Mouse (Mus musculus) stomach, embryonic 15.5 days (tissue): ENCODE results near the gene Ackr1. TPM values are rescaled to one million over a fixed set of nuclear protein-coding genes. Genes with fewer than 3 reads are reported as not detected.

Experiments
- ATAC-seq: fragments of 200-750 bp; cut with Nextera tagmentation; 2 replicates; pipeline ENCODE4 v1.8.0; 2017; ENCODE audit warnings: low read depth, moderate number of reproducible peaks, moderate TSS enrichment; ENCODE audit not compliant: insufficient read depth, low FRiP score
- H3K27ac ChIP-seq: fragments of 300-500 bp; sonication (generic); 2 replicates; pipeline ENCODE4 v1.5.1; 2015; ENCODE audit warnings: mild to moderate bottlenecking, inconsistent platforms
- H3K27me3 ChIP-seq: fragments of 300-500 bp; sonication (generic); replicated peaks from 2 replicates; pipeline ENCODE4 v1.6.1; 2015; ENCODE audit warnings: inconsistent platforms
- H3K36me3 ChIP-seq: fragments of 300-500 bp; sonication (generic); 2 replicates; pipeline ENCODE4 v1.6.1; 2015; ENCODE audit warnings: inconsistent platforms
- H3K4me1 ChIP-seq: fragments of 300-500 bp; sonication (generic); 2 replicates; pipeline ENCODE4 v1.6.1; 2015; ENCODE audit warnings: inconsistent platforms
- H3K4me2 ChIP-seq: fragments of 300-500 bp; sonication (generic); 2 replicates; pipeline ENCODE4 v1.6.1; 2015; ENCODE audit warnings: mild to moderate bottlenecking, inconsistent platforms
- H3K4me3 ChIP-seq: fragments of 300-500 bp; sonication (generic); replicated peaks from 2 replicates; pipeline ENCODE4 v1.5.1; 2015; ENCODE audit warnings: inconsistent platforms
- H3K9ac ChIP-seq: fragments of 300-500 bp; sonication (generic); 2 replicates; pipeline ENCODE4 v1.6.1; 2015; ENCODE audit warnings: inconsistent platforms
- H3K9me3 ChIP-seq: fragments of 300-500 bp; sonication (generic); 2 replicates; pipeline ENCODE4 v1.6.1; 2016; ENCODE audit warnings: inconsistent platforms
- WGBS: fragments of 180-500 bp; shearing (Covaris S2); methylation state at CpG from one replicate; pipeline ENCODE4 v1.1.7; 2015; 5-methylcytosine and 5-hydroxymethylcytosine counted together
- polyA plus RNA-seq: library from polyadenylated mRNA; unstranded; fragments of >200 nt; fragmentation: Nextera tagmentation; extraction: Ambion mirVana; gene quantifications from 2 replicates; pipeline ENCODE4 v1.2.1, GENCODE M21; 2015

The Ackr1 gene
- polyA plus RNA-seq, 1 experiment from 2014 or later: 7.4 TPM

DNA sequence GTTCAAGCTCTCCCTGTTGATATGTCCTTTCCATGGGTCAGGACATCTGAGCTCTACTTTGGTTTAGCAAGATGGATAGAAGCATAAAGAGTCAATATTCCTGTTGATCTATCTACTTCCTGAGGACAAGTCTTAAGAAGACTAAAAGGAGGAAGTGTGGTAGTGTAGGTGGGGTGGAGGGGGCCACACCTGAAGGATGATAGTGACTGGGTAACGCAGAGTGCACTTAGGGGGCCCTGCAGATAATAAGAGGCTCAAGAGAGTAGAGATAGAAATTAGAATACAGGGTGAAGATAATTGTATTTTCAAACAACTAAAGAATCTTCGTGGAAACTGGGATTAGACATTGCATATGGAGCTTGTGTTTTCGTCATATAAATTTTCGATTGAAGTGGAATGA is 11.6 kb upstream of the Ackr1 start:
- H3K9me3 ChIP-seq: no peaks in the 10 kb centered on the region
- H3K27ac ChIP-seq: no peak overlapping the region
- H3K4me2 ChIP-seq: no peak overlapping the region
- H3K36me3 ChIP-seq: no peaks in the 10 kb centered on the region
- ATAC-seq: no peak
- no peaks in the 10 kb centered on the region for H3K27me3 ChIP-seq
- no peak overlapping the region for H3K9ac ChIP-seq
- no peak overlapping the region for H3K4me3 ChIP-seq
- H3K4me1 ChIP-seq: no peaks in the 10 kb centered on the region
- WGBS: 81% methylated on average over 4 of the region's 4 CpGs

DNA sequence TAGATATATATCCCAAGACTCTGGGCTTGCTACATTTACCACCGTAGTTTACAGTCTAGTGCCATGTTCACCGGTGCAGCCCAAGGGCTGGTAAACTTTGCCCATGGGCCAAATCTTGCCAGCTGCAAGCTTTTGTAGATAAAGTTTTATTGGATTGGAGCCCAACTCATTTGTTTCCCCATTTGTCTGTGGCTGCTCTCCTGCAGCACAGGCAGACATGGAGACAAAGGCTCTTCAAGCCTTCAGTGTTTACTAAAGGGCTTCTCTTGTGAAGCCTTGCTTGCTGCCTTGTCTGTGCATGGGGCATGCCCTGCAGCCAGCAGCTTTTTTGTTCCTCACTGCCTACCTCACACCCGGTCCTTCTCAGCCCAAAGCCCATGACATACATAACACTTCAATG is 10.4 kb upstream of the Ackr1 start:
- Histone ChIP-seq H3K4me2 (no peak overlapping the region), H3K36me3 (no peaks in the 10 kb centered on the region), H3K27me3 (no peaks in the 10 kb centered on the region), H3K9me3 (no peaks in the 10 kb centered on the region), H3K27ac (no peak overlapping the region), H3K9ac (no peak overlapping the region), H3K4me3 (no peak overlapping the region), H3K4me1 (no peaks in the 10 kb centered on the region)
- 80% methylated on average over 3 of the region's 3 CpGs for WGBS
- no peak for ATAC-seq

DNA sequence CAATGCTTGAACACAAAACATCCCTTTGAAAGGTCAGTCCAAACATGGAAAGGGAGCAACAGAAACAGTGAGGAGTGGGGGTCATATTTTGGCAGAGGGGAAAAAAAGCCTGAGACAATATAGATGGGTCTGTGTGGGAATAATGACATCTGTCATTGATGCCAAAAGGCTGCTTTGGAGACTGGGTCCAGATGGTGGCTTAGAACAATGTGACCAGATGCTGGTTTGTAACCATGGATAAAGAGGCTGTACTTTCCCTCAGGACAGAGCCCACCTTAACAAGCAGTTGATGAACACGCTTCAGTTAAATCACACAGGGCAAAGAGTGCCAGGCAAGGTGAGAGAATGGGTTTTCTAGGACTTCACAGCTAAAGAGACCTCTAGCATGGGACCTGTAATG is 8.9 kb upstream of the Ackr1 start:
- H3K36me3 ChIP-seq: no peaks in the 10 kb centered on the region
- no peaks in the 10 kb centered on the region for H3K27me3 ChIP-seq
- H3K9ac ChIP-seq: no peak overlapping the region
- H3K9me3 ChIP-seq: no peaks in the 10 kb centered on the region
- H3K4me1 ChIP-seq: no peaks in the 10 kb centered on the region
- H3K4me3 ChIP-seq: no peak overlapping the region
- WGBS: 84% methylated on average over 1 of the region's 1 CpGs
- H3K4me2 ChIP-seq: no peak overlapping the region
- no peak overlapping the region for H3K27ac ChIP-seq
- ATAC-seq: no peak

DNA sequence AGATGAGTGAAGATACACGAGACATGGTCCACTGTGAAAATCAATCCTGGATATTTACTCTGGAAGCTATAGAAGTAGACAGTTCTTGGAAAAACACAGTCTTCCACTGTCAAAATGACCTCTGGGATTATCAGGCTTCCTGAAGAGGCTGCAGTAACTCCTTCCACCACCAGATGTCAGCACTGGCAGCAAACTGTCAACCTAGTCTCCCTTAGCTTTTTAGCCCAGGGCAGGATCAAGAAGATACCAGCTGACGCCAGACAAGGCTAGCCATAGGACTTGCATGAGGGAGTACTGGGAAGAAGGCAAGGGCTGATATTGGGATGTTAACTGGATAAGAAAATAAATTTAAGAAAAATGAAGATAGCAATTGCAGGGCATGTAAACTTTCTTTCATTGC is 6.0 kb upstream of the Ackr1 start:
- H3K4me1 ChIP-seq: no peaks in the 10 kb centered on the region
- H3K27me3 ChIP-seq: no peaks in the 10 kb centered on the region
- H3K9me3 ChIP-seq: no peaks in the 10 kb centered on the region
- no peaks in the 10 kb centered on the region for H3K36me3 ChIP-seq
- no peak overlapping the region for H3K4me2 ChIP-seq
- no peak overlapping the region for H3K4me3 ChIP-seq
- no peak overlapping the region for H3K9ac ChIP-seq
- H3K27ac ChIP-seq: no peak overlapping the region
- 9% methylated on average over 2 of the region's 2 CpGs for WGBS
- no peak; the same call in 1 of the 2 replicates for ATAC-seq

DNA sequence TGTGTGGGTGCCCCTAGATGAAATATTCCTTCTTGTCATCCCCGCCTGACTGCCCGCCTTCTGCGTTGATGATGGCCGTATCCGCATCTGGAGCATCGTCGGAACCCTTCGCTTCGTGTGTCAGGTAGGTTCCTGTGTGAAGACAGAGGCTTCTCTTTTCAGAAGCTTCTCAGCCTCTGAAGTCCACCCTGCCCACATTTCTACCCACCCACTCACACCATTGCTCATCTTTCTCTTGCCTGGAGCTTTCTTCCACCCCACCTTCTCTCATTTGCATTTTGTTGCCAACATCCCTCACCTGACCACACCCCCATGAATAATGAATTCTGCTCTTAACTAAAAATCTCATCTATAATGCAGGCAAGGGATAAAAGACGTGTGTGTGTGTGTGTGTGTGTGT is 3.5 kb upstream of the Ackr1 start:
- no peaks in the 10 kb centered on the region for H3K36me3 ChIP-seq
- no peak for ATAC-seq
- no peaks in the 10 kb centered on the region for H3K27me3 ChIP-seq
- H3K4me1 ChIP-seq: no peaks in the 10 kb centered on the region
- no peak overlapping the region for H3K27ac ChIP-seq
- no peak overlapping the region for H3K4me2 ChIP-seq
- 91% methylated on average over 10 of the region's 10 CpGs for WGBS
- H3K9me3 ChIP-seq: no peaks in the 10 kb centered on the region
- H3K4me3 ChIP-seq: no peak overlapping the region
- no peak overlapping the region for H3K9ac ChIP-seq

DNA sequence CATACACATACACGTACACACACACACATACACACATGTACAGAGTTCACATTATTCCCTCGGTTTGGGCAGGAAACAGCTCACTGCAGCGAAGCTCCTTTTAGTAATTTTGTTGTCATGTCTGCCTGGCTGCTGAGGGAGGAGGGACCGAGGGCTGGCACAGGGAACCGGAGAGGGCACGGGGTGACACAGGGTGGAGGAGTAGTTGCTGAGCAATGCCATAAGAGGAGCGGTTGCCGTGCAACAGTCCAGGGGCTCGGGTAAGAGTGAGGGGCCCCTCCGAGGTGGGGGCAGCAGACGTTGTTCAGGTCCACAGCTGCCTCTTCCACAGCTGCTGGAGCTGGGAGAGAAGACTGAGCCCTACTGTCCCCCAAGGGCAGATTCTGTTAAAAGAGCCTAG is 2.4 kb upstream of the Ackr1 start:
- Histone ChIP-seq H3K27me3 (no peaks in the 10 kb centered on the region), H3K4me2 (no peak overlapping the region), H3K4me3 (no peak overlapping the region), H3K9me3 (no peaks in the 10 kb centered on the region), H3K36me3 (no peaks in the 10 kb centered on the region), H3K27ac (no peak overlapping the region), H3K9ac (no peak overlapping the region), H3K4me1 (no peaks in the 10 kb centered on the region)
- ATAC-seq: no peak
- 53% methylated on average over 11 of the region's 11 CpGs for WGBS

DNA sequence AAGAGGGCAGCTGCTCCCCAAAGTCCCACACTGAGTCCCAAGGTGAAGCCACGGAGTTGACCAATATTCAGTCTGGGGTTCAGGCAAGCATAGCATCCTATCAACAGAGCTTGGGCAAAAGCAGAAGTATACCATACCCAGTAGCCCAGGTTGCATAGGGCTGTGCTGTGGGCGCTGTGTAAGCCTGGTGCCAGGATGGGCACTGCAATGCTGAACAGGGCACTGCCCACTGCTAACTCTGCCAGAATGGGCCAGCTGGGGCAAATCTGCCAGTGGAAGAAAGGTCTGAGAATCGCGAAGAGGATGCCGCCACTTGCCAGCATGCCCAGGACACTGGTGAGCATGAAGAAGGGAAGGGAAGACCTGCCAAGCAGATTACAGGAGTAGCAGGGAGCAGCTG is 1.1 kb downstream of the Ackr1 start:
- Histone ChIP-seq H3K9ac (no peak overlapping the region), H3K4me3 (0 out of 2 replicates have a peak overlapping the region, but pooled peaks have one; percentile 1), H3K27ac (no peak overlapping the region), H3K9me3 (no peaks in the 10 kb centered on the region), H3K4me1 (no peaks in the 10 kb centered on the region), H3K36me3 (no peaks in the 10 kb centered on the region), H3K4me2 (no peak overlapping the region), H3K27me3 (no peaks in the 10 kb centered on the region)
- 89% methylated on average over 5 of the region's 5 CpGs for WGBS
- ATAC-seq: no peak

DNA sequence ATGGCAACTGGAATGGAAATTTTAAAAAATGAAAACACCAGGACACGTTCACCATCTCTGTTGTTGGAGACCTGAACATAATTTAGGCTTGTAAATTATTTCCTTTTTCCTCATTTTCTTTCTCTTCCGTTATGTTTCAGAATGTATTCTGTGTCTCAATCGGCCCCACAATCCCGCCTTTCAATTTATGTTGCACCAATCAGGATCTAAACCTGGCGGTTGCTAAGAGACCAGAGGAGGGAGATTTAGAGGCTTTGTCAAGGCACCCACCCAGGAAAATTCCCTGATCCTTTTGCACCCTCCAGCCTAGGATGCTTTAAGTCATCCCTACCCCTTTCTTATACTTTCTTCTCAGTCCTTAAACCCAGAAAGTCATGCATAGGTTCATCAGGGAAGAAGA is 3.8 kb downstream of the Ackr1 start:
- no peaks in the 10 kb centered on the region for H3K27me3 ChIP-seq
- WGBS: 62% methylated on average over 5 of the region's 5 CpGs
- no peaks in the 10 kb centered on the region for H3K4me1 ChIP-seq
- no peak overlapping the region for H3K4me3 ChIP-seq
- no peak for ATAC-seq
- H3K9ac ChIP-seq: no peak overlapping the region
- H3K36me3 ChIP-seq: no peaks in the 10 kb centered on the region
- no peak overlapping the region for H3K4me2 ChIP-seq
- no peak overlapping the region for H3K27ac ChIP-seq
- H3K9me3 ChIP-seq: no peaks in the 10 kb centered on the region

DNA sequence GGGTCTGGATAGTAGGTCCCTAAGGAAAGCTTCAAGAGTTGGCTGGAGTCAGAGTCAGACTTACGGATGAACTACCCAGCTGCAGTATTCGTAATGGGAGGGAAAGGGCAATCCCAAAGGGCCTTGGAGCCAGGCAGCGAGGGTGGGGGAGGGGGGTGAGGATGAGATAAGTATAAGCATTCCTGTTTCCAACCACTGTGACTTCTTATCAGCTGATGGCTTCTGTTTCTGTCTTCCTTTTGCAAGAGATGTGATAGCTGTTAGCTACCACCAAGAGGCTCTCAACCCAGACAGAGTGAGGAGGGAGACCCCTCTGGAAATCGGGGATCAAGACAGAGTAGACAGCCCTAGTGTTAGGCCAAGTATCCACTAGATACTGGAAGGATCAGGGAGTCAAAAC is 4.4 kb downstream of the Ackr1 start:
- Histone ChIP-seq H3K27ac (no peak overlapping the region), H3K36me3 (no peaks in the 10 kb centered on the region), H3K9me3 (no peaks in the 10 kb centered on the region), H3K4me1 (no peaks in the 10 kb centered on the region), H3K9ac (no peak overlapping the region), H3K27me3 (no peaks in the 10 kb centered on the region), H3K4me2 (no peak overlapping the region), H3K4me3 (no peak overlapping the region)
- no peak for ATAC-seq
- 39% methylated on average over 4 of the region's 4 CpGs for WGBS

DNA sequence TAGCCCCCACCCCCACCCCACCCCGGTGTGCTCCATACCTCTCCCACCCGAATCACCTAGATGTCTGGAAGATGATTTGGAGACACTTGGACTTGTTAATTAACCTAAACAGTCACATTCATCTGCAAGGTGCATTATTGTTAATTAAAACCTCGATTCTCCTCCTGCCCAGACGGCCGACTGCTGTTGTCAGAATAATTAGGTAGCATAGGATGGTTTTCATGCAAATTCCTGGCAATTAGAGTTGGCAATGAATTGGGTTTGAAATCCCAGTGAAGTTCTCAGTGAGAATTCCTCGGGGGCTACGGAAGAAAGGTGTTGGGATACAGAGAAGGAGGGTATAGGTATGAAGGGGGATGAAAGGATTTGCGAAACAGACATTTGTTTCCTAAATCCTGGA is 5.1 kb downstream of the Ackr1 start:
- Histone ChIP-seq H3K4me2 (no peak overlapping the region), H3K36me3 (no peaks in the 10 kb centered on the region), H3K27me3 (no peaks in the 10 kb centered on the region), H3K4me1 (no peaks in the 10 kb centered on the region), H3K4me3 (no peak overlapping the region), H3K9me3 (no peaks in the 10 kb centered on the region), H3K9ac (no peak overlapping the region), H3K27ac (no peak overlapping the region)
- WGBS: 70% methylated on average over 8 of the region's 8 CpGs
- ATAC-seq: no peak

DNA sequence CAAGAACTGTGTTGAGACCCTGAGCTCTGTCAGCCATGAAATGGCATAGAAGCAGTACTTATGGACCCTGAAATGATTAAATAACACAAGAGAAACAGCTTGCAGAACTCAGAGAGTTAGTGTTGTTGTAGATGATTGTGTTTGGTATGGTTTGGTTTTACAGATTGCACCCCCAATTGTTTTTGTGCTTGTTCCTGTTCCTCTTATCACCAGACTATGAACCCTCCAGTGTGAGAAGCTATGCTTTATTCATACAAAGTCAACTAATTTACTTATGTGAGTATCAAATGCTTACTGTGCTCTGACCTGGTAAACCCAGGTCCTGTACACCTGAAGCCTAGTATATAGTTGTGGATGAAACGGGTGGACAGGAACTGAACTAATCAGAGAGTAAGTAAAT is 7.0 kb downstream of the Ackr1 start:
- no peak for ATAC-seq
- Histone ChIP-seq H3K27me3 (no peaks in the 10 kb centered on the region), H3K36me3 (no peaks in the 10 kb centered on the region), H3K4me3 (no peak overlapping the region), H3K4me1 (no peaks in the 10 kb centered on the region), H3K9me3 (no peaks in the 10 kb centered on the region), H3K4me2 (no peak overlapping the region), H3K27ac (no peak overlapping the region), H3K9ac (no peak overlapping the region)
- WGBS: 48% methylated on average over 1 of the region's 1 CpGs

DNA sequence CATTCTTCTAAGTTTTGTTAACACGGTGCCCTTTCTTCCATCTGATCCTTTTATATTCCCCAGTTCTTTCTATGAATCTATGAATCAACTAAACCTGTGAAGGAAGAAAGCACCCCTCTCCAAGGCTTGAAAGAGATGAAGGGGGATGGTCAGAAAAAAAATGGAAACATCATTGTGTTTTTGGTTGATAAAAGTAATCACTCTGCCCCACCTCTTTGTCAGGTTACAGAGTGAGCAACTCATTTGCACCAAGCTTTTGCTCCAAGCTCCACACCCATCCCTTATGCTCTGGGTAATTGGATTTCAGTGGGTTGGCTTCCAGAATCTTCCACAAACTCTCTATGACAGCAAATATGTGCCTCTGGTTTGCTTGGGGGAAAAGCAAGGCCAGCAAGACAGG is 8.2 kb downstream of the Ackr1 start:
- no peak for ATAC-seq

DNA sequence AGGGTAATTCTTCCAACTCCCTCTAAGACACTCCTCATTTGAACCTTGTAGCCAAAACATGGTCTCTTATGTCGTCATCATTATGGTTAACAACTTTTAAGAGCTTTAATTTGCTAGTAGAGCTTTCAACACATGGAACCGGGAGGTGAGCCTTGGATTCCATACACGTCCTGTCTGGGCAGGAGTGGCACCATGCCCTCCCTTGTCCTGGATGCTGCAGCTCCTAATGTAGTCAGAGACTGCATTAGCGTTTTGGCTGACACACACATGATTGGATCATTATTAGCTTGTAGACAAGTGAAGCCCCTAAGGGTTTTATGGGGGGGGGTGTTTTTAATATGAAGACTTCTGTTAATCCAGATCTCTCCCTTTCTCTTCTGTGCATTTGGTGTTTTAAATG is 8.6 kb downstream of the Ackr1 start:
- H3K4me1 ChIP-seq: no peaks in the 10 kb centered on the region

More for the DNA sequence above, 8.2 kb downstream of the Ackr1 start:
- H3K27me3 ChIP-seq: no peaks in the 10 kb centered on the region
- no peaks in the 10 kb centered on the region for H3K36me3 ChIP-seq
- 89% methylated on average over 1 of the region's 1 CpGs for WGBS
- H3K4me2 ChIP-seq: no peak overlapping the region
- H3K4me3 ChIP-seq: no peak overlapping the region
- H3K4me1 ChIP-seq: no peaks in the 10 kb centered on the region
- H3K9ac ChIP-seq: no peak overlapping the region
- no peaks in the 10 kb centered on the region for H3K9me3 ChIP-seq
- no peak overlapping the region for H3K27ac ChIP-seq

More for the DNA sequence above, 8.6 kb downstream of the Ackr1 start:
- Histone ChIP-seq H3K9me3 (no peaks in the 10 kb centered on the region), H3K4me3 (no peak overlapping the region), H3K27ac (no peak overlapping the region), H3K9ac (no peak overlapping the region), H3K4me2 (no peak overlapping the region), H3K36me3 (no peaks in the 10 kb centered on the region), H3K27me3 (no peaks in the 10 kb centered on the region)
- no peak for ATAC-seq
- WGBS: 61% methylated on average over 4 of the region's 4 CpGs
